Mouse (Mus musculus) neural tube, embryonic 15.5 days (tissue): ENCODE data around the gene Chn2. TPM values are rescaled to one million over a fixed set of nuclear protein-coding genes. Genes with fewer than 3 reads are reported as not detected.

ENCODE experiments used
- ATAC-seq: fragments of 200-750 bp; cut with Nextera tagmentation; 2 replicates; pipeline ENCODE4 v1.8.0; 2017; ENCODE audit warnings: mild to moderate bottlenecking, moderate TSS enrichment, moderate library complexity; ENCODE audit not compliant: low FRiP score
- H3K27ac ChIP-seq: fragments of 300-500 bp; sonication (generic); replicated peaks from 2 replicates; pipeline ENCODE4 v1.5.1; 2015; ENCODE audit warnings: mild to moderate bottlenecking, inconsistent platforms
- H3K27me3 ChIP-seq: fragments of 300-500 bp; sonication (generic); replicated peaks from 2 replicates; pipeline ENCODE4 v1.6.1; 2015; ENCODE audit warnings: inconsistent platforms
- H3K36me3 ChIP-seq: fragments of 300-500 bp; sonication (generic); 2 replicates; pipeline ENCODE4 v1.6.1; 2015; ENCODE audit warnings: inconsistent platforms
- H3K4me1 ChIP-seq: fragments of 300-500 bp; sonication (generic); 2 replicates; pipeline ENCODE4 v1.6.1; 2015; ENCODE audit warnings: inconsistent platforms
- H3K4me2 ChIP-seq: fragments of 300-500 bp; sonication (generic); 2 replicates; pipeline ENCODE4 v1.6.1; 2015; ENCODE audit warnings: inconsistent platforms, mild to moderate bottlenecking, moderate library complexity
- H3K4me3 ChIP-seq: fragments of 300-500 bp; sonication (generic); replicated peaks from 2 replicates; pipeline ENCODE4 v1.5.1; 2015; ENCODE audit warnings: mild to moderate bottlenecking, inconsistent platforms
- H3K9ac ChIP-seq: fragments of 300-500 bp; sonication (generic); replicated peaks from 2 replicates; pipeline ENCODE4 v1.6.1; 2015; ENCODE audit warnings: mild to moderate bottlenecking, inconsistent platforms
- H3K9me3 ChIP-seq: fragments of 300-500 bp; sonication (generic); replicated peaks from 2 replicates; pipeline ENCODE4 v1.6.1; 2016; ENCODE audit warnings: inconsistent platforms
- WGBS: fragments of 180-500 bp; shearing (Covaris S2); methylation state at CpG from one replicate; pipeline ENCODE4 v1.1.7; 2015; ENCODE audit warnings: mixed read lengths; 5-methylcytosine and 5-hydroxymethylcytosine counted together
- polyA plus RNA-seq: library from polyadenylated mRNA; unstranded; fragments of >200 nt; fragmentation: Nextera tagmentation; extraction: Ambion mirVana; gene quantifications from 2 replicates; pipeline ENCODE4 v1.2.1, GENCODE M21; 2015

Chn2 gene
- polyA plus RNA-seq, 1 experiment from 2014 or later: 17.6 TPM

DNA sequence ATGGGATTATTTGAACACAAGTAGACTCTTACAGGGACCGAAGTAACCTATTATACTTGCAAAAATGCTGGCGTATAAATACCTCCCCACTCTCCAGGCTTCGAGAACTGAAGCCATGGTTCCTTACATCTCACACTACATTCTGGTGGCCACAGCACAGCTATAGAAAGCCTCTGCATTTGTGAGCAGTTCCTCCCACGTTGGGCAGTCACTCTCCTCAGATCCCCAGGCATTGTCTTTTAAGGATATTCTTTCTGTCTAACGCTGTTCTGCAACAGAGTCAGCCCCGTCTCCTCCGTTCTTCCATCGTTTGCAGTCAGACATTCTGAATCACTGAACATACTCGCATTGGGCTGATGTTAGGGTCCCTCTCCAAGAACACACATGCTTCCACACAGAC lies 98.8 kb downstream of the Chn2 start:
- Histone ChIP-seq H3K4me2 (no peak overlapping the region), H3K9ac (no peak overlapping the region), H3K36me3 (no peaks in the 10 kb centered on the region), H3K27ac (no peak overlapping the region), H3K4me3 (no peak overlapping the region), H3K4me1 (no peaks in the 10 kb centered on the region), H3K27me3 (no peaks in the 10 kb centered on the region), H3K9me3 (no peaks in the 10 kb centered on the region)
- 90% methylated on average over 9 of the region's 9 CpGs for WGBS
- ATAC-seq: no peak

DNA sequence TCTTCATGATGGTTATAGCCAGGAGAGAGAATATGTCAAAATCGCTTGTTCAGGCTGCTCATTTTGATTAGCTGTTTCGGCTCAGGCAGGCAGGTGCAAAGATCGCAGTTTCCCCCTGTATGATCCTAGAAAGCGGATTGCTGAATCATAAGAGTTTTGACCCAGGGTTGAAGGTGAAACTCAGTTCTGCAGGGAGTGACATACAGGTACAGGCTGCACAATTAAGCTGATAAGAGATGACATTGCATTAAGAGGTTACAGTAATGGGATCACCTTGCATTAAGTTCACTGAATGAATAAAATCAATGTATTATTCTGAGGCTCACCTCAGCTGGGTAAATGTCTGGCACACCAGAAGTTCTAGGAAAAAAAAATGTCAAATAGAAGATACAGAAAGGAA lies 101.1 kb downstream of the Chn2 start:
- no peak for ATAC-seq

DNA sequence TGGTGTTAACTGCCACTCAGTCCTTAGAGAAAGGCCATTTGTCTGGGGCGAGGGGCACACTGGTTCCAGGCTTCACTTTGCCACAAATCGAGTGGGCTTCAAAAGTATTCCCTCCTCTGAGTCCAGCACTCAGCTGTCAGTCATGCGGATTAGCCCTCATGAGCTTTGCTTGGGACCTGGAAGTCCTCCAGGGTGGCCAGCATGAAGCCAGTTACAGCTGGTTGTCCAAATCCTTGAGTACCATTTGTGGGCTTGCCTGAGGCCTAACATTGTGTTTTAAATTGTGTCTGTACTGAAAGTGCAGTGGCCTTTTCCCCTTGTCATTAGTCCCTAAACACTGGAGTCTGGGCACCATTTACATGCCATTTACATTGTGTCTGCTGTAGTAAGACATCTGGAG lies 101.8 kb downstream of the Chn2 start:
- Histone ChIP-seq H3K9me3 (no peaks in the 10 kb centered on the region), H3K4me3 (no peak overlapping the region), H3K36me3 (no peaks in the 10 kb centered on the region), H3K9ac (no peak overlapping the region), H3K27me3 (no peaks in the 10 kb centered on the region), H3K4me2 (no peak overlapping the region), H3K4me1 (no peaks in the 10 kb centered on the region), H3K27ac (no peak overlapping the region)
- WGBS: 77% methylated on average over 3 of the region's 3 CpGs
- ATAC-seq: no peak

More for the DNA sequence above, 101.1 kb downstream of the Chn2 start:
- Histone ChIP-seq H3K4me2 (no peak overlapping the region), H3K27ac (no peak overlapping the region), H3K9me3 (no peaks in the 10 kb centered on the region), H3K36me3 (no peaks in the 10 kb centered on the region), H3K9ac (no peak overlapping the region), H3K4me3 (no peak overlapping the region), H3K27me3 (no peaks in the 10 kb centered on the region), H3K4me1 (no peaks in the 10 kb centered on the region)
- WGBS: 93% methylated on average over 4 of the region's 4 CpGs

DNA sequence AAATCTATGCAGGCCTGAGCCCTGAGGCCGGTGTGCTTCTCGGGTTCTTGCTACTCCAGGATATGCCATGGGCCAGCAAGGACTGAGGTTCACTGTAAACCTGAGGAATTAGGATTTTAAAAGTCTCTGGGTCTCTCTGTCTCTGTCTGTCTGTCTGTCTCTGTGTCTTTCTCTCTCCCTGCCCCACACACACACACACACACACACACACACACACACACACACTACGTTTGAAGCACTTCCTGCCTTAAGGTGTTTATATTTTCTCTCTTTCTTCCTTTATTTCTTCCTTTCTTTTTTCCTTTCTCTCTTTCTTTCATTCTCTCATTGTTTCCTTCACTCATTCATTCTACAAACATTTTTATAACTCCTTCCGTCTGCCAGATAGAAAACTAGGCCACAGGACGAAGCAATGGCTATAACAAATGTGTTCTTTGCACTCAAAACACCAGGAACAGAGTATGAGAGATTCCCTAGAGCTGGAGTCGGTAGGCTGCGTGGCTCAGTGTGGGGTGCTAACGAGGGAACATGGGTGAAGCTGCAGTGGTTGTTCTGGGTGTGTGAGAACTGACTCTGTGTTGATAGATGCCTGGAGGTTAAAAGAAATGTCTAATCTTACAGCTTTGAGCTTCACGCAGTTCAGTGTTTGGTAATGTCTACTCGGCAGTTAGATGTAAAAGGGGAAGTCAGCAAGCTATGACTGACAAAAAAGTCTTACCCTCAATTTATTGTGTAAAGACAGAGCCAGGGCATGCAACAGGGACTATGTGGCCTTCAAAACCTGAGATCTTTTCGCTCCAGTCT lies 103.7 kb downstream of the Chn2 start:
- Histone ChIP-seq H3K27me3 (no peaks in the 10 kb centered on the region), H3K27ac (no peak overlapping the region), H3K9ac (no peak overlapping the region), H3K4me2 (no peak overlapping the region), H3K4me1 (peaks cover 2% of the 10 kb centered on the region), H3K9me3 (no peaks in the 10 kb centered on the region), H3K36me3 (no peaks in the 10 kb centered on the region), H3K4me3 (no peak overlapping the region)
- WGBS: 79% methylated on average over 11 of the region's 11 CpGs
- ATAC-seq: no peak

DNA sequence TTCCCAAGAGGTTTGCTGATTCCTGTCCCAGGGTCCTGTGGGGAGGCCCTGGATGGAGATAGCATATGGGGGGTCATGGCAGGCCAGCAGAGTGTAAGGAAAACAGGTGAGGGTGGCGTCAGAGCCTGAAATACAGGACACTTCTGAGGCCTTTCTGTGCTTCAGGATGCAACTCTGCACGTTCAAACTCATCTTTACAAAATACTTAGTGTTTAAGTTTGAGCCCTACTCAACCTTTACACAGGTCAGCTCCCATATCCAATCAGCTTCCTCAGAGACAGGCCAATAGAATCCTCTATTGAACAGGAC lies 104.3 kb downstream of the Chn2 start:
- Histone ChIP-seq H3K9me3 (no peaks in the 10 kb centered on the region), H3K27me3 (no peaks in the 10 kb centered on the region), H3K36me3 (no peaks in the 10 kb centered on the region), H3K4me2 (no peak overlapping the region), H3K27ac (no peak overlapping the region), H3K9ac (no peak overlapping the region), H3K4me1 (peaks cover 7% of the 10 kb centered on the region), H3K4me3 (no peak overlapping the region)
- WGBS: 79% methylated on average over 2 of the region's 2 CpGs
- ATAC-seq: no peak

DNA sequence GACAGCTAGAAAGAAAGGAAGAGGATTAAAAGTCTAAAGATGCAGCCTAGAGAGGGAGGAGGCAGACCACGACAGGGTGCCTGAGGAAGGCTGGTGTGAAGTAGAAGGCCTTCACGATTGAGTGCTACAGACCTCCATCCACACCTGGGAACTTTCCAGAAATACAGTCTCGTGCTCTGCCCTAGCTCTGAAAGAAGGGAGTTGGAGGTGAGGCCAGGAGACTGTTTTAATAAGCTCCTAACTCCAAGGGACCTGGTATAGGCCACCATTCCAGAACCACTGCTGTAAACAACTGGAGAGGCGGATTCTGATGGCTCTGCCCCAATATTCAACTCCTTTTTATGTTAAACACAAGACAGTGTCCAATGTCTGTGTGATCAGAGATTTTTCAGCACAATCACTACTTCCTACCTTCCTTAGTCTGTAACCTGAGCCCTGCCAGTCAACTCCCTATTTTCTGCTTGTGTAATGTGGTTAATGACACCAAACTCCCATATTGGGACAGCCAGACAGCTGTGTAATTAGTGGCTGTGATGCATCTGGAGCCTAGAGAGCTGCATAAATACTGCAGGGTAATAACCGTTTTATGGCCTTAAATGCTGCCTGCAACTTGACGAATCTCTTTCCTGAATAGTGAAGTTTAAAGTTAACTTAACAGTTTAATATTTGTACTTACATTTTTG lies 109.6 kb downstream of the Chn2 start:
- no peaks in the 10 kb centered on the region for H3K9me3 ChIP-seq
- no peak overlapping the region for H3K27ac ChIP-seq
- H3K4me3 ChIP-seq: no peak overlapping the region
- peaks cover 22% of the 10 kb centered on the region for H3K4me1 ChIP-seq
- H3K27me3 ChIP-seq: no peaks in the 10 kb centered on the region
- H3K4me2 ChIP-seq: no peak overlapping the region
- no peaks in the 10 kb centered on the region for H3K36me3 ChIP-seq
- H3K9ac ChIP-seq: no peak overlapping the region
- ATAC-seq: no peak
- 40% methylated on average over 6 of the region's 6 CpGs for WGBS

DNA sequence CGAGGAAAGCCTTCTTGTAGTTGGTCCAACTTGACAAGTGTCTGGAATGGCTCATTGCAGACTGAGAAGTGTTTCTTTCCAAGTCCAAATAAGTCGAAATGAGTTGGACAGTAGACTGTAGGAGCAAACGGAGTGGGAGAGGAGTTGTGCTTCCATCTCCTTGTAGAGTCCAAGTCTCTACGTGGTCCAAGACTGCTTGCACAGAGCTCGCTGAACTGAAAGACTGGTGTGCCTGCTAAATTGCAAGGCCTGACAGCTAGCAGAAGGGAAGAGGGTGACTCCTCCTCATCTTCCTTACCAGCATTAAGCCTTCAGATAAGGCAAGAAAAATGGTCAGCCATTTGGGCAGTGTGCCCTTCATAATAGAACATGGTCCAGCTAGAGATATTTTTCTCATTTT lies 111.5 kb downstream of the Chn2 start:
- Histone ChIP-seq H3K27me3 (no peaks in the 10 kb centered on the region; the same call in 1 of the 2 replicates), H3K9ac (no peak overlapping the region), H3K4me1 (peaks cover 22% of the 10 kb centered on the region), H3K4me2 (no peak overlapping the region), H3K27ac (no peak overlapping the region), H3K4me3 (no peak overlapping the region), H3K9me3 (no peaks in the 10 kb centered on the region), H3K36me3 (no peaks in the 10 kb centered on the region)
- no peak for ATAC-seq
- 80% methylated on average over 5 of the region's 5 CpGs for WGBS

DNA sequence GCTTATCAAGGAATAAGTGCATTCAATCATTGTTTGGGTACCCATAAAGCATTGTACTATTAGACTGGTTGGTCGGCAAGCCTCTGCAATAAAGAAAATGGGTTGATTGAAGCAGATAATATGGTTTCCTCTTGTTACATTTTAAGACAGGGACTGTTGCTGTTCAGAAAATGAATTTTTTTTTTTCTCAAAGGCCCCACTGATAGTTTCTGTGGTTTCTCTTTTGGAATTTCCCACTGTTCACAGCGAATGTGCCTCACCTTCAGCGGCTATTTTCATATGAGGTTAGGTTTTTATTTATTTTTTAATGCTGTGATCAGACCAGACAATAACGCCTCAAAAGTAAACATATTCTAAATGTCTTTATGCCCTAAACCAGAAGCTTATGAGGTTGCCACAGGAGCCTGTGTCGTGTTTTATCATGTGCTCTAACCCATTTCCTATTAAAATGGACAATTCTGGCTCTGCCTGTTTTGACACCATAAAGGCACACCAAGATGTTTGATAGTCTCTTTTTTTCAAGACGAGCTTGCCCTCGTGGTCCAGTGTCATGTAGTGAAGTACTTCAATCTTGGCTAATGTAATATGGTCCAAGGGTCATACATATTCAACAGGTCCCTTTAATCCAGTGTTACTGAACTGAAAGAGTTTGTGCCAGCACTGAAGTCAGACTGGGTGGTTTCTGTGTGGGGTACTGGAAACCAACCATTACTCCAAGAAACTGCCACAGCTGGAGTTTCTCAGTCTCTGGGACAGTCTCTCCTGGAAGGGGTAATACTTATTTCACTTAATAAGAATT lies 112.3 kb downstream of the Chn2 start:
- H3K27me3 ChIP-seq: no peaks in the 10 kb centered on the region; the same call in 1 of the 2 replicates
- H3K36me3 ChIP-seq: no peaks in the 10 kb centered on the region
- H3K4me3 ChIP-seq: no peak overlapping the region
- no peak overlapping the region for H3K27ac ChIP-seq
- H3K9me3 ChIP-seq: no peaks in the 10 kb centered on the region
- H3K4me1 ChIP-seq: peaks cover 22% of the 10 kb centered on the region
- 51% methylated on average over 7 of the region's 7 CpGs for WGBS
- no peak overlapping the region for H3K4me2 ChIP-seq
- no peak overlapping the region for H3K9ac ChIP-seq
- no peak for ATAC-seq

DNA sequence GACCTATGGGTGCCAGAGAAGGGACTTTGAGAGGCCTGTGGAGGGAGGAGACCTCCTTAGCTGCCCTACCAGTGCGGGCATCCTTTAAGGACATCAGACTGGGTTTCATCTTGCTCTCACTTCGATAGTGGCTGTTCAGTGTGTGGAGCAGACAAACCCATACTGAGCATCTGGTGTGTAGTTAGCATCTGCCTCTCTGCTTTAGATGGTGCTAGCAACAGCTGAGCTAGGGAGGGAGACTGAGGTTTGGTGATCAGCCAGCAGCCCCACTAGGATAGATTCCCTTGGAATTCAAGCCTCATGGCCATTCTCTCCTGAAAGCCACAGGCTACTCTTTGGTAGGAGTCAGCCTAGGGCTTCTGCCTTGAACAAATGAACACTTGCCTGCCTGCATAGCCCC lies 117.7 kb downstream of the Chn2 start:
- no peak for ATAC-seq
- WGBS: 86% methylated on average over 2 of the region's 2 CpGs
- H3K27ac ChIP-seq: no peak overlapping the region

DNA sequence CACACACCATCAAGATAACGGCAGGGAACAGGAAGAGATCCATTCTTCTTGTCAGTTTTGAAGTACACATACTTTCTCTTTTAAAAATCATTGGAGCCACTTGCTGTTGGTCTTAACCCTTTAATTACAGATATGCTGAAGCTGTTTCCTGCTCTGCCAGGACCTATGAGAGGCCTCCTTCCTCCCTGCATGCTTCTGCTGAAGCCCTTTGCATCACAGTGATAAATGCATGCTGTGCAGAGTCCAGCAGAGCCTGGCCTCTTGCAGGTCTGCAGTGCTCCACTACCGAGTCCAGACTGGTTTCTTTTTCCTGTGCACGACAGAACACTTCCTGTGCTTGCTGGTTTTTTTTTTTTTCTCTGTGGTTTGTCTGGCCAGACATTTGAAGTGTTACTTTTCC lies 119.0 kb downstream of the Chn2 start:
- Histone ChIP-seq H3K36me3 (no peaks in the 10 kb centered on the region), H3K4me3 (no peak overlapping the region), H3K9me3 (no peaks in the 10 kb centered on the region), H3K9ac (no peak overlapping the region), H3K4me1 (no peaks in the 10 kb centered on the region; the same call in 1 of the 2 replicates), H3K27me3 (no peaks in the 10 kb centered on the region; the same call in 1 of the 2 replicates), H3K4me2 (no peak overlapping the region), H3K27ac (no peak overlapping the region)
- no peak for ATAC-seq
- 54% methylated on average over 3 of the region's 3 CpGs for WGBS

More for the DNA sequence above, 117.7 kb downstream of the Chn2 start:
- H3K36me3 ChIP-seq: no peaks in the 10 kb centered on the region
- H3K4me2 ChIP-seq: no peak overlapping the region
- H3K4me3 ChIP-seq: no peak overlapping the region
- H3K4me1 ChIP-seq: no peaks in the 10 kb centered on the region; the same call in 1 of the 2 replicates
- H3K9me3 ChIP-seq: no peaks in the 10 kb centered on the region
- H3K9ac ChIP-seq: no peak overlapping the region
- H3K27me3 ChIP-seq: no peaks in the 10 kb centered on the region; the same call in 1 of the 2 replicates

DNA sequence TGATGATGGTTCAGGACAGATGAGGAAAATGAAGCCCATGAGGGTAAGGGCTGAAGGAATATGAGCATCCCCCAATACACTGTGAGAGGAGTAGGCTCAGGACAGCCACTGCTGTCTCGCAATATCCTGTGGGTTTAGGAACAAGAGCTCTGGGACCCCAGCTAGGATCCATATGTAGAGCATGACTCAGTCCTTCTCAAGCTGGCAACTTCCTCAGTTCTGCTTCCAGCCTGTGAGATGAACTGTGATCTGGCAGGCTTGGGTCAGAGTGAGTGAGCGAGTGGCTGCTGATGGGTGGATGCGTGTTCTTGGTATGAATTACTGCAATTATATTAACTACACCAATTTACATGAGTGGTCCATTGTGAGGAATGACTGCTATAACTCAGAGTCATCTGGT lies 121.3 kb downstream of the Chn2 start:
- Histone ChIP-seq H3K9me3 (no peaks in the 10 kb centered on the region), H3K27ac (no peak overlapping the region), H3K4me3 (no peak overlapping the region), H3K4me1 (no peaks in the 10 kb centered on the region; the same call in 1 of the 2 replicates), H3K4me2 (no peak overlapping the region), H3K9ac (no peak overlapping the region), H3K27me3 (no peaks in the 10 kb centered on the region), H3K36me3 (no peaks in the 10 kb centered on the region)
- ATAC-seq: no peak
- WGBS: 85% methylated on average over 3 of the region's 3 CpGs
